Mouse (Mus musculus) hindbrain, embryonic 15.5 days (tissue): Measurements from ENCODE around the gene Olfr239. TPM values are rescaled to one million over a fixed set of nuclear protein-coding genes. Genes with fewer than 3 reads are reported as not detected.
"Not testable (repeated sequence)": the region's sequence is repeated elsewhere in the genome, so short reads cannot be mapped to it uniquely, and the experiment has no call there.

Experiments used
- ATAC-seq: fragments of 200-750 bp; cut with Nextera tagmentation; 2 replicates; pipeline ENCODE4 v1.8.0; 2017; ENCODE audit warnings: low read depth, moderate number of reproducible peaks, moderate TSS enrichment; ENCODE audit not compliant: low FRiP score
- H3K27ac ChIP-seq: fragments of 300-500 bp; sonication (generic); replicated peaks from 2 replicates; pipeline ENCODE4 v1.5.1; 2015; ENCODE audit warnings: mild to moderate bottlenecking, inconsistent platforms
- H3K27me3 ChIP-seq: fragments of 300-500 bp; sonication (generic); 2 replicates; pipeline ENCODE4 v1.6.1; 2015; ENCODE audit warnings: control low read depth, inconsistent platforms
- H3K36me3 ChIP-seq: fragments of 300-500 bp; sonication (generic); 2 replicates; pipeline ENCODE4 v1.6.1; 2015; ENCODE audit warnings: control low read depth, inconsistent platforms
- H3K4me1 ChIP-seq: fragments of 300-500 bp; sonication (generic); replicated peaks from 2 replicates; pipeline ENCODE4 v1.6.1; 2015; ENCODE audit warnings: control low read depth, inconsistent platforms
- H3K4me2 ChIP-seq: fragments of 300-500 bp; sonication (generic); 2 replicates; pipeline ENCODE4 v1.6.1; 2015; ENCODE audit warnings: moderate library complexity, mild to moderate bottlenecking, inconsistent platforms
- H3K4me3 ChIP-seq: fragments of 300-500 bp; sonication (generic); 2 replicates; pipeline ENCODE4 v1.5.1; 2015; ENCODE audit warnings: mild to moderate bottlenecking, inconsistent platforms
- H3K9ac ChIP-seq: fragments of 300-500 bp; sonication (generic); 2 replicates; pipeline ENCODE4 v1.6.1; 2015; ENCODE audit warnings: inconsistent platforms
- H3K9me3 ChIP-seq: fragments of 300-500 bp; sonication (generic); 2 replicates; pipeline ENCODE4 v1.6.1; 2016; ENCODE audit warnings: control low read depth, inconsistent platforms
- WGBS: fragments of 180-500 bp; shearing (Covaris S2); methylation state at CpG from one replicate; pipeline ENCODE4 v1.1.7; 2015; 5-methylcytosine and 5-hydroxymethylcytosine counted together
- polyA plus RNA-seq: library from polyadenylated mRNA; unstranded; fragments of >200 nt; fragmentation: Nextera tagmentation; extraction: Ambion mirVana; gene quantifications from 2 replicates; pipeline ENCODE4 v1.2.1, GENCODE M21; 2015

Gene Olfr239
- not detected in 2 replicates for polyA plus RNA-seq

- not testable (repeated sequence) for H3K27ac ChIP-seq, H3K36me3 ChIP-seq, ATAC-seq, H3K27me3 ChIP-seq, H3K4me1 ChIP-seq, H3K4me3 ChIP-seq, H3K4me2 ChIP-seq, H3K9ac ChIP-seq, H3K9me3 ChIP-seq
- no CpG with 5 or more reads among the region's 2 CpGs for WGBS
Observed at GRCm38 (mm10) chr17:33191002-33191401, at the start of gene Olfr239. Olfr239 (plus strand) TSS chr17:33191302.

GRCm38 (mm10) chr17:33168147-33168546 lies 23.0 kb upstream of the Olfr239 start, which contains the start of gene Olfr55:
Olfr55 (plus strand) TSS chr17:33168447.
- 80% methylated on average over 1 of the region's 1 CpGs for WGBS

GRCm38 (mm10) chr17:33221590-33221989 lies 30.5 kb downstream of the Olfr239 start, which contains the start of gene Olfr1564:
Olfr1564 (minus strand) TSS chr17:33221690.
- Histone ChIP-seq H3K9me3 (peaks cover 14% of the 10 kb centered on the region), H3K36me3 (no peaks in the 10 kb centered on the region), H3K4me1 (no peaks in the 10 kb centered on the region), H3K27me3 (no peaks in the 10 kb centered on the region), H3K9ac (no peak within 1 kb of the TSS), H3K4me2 (no peak within 1 kb of the TSS), H3K4me3 (no peak within 1 kb of the TSS), H3K27ac (no peak within 1 kb of the TSS)
- no peak for ATAC-seq
- 93% methylated on average over 2 of the region's 2 CpGs for WGBS

More at GRCm38 (mm10) chr17:33168147-33168546, 23.0 kb upstream of the Olfr239 start, which contains the start of gene Olfr55:
- H3K4me2 ChIP-seq, H3K36me3 ChIP-seq, H3K4me1 ChIP-seq, ATAC-seq, H3K9ac ChIP-seq, H3K27ac ChIP-seq, H3K9me3 ChIP-seq, H3K27me3 ChIP-seq, H3K4me3 ChIP-seq: not testable (repeated sequence)

DNA sequence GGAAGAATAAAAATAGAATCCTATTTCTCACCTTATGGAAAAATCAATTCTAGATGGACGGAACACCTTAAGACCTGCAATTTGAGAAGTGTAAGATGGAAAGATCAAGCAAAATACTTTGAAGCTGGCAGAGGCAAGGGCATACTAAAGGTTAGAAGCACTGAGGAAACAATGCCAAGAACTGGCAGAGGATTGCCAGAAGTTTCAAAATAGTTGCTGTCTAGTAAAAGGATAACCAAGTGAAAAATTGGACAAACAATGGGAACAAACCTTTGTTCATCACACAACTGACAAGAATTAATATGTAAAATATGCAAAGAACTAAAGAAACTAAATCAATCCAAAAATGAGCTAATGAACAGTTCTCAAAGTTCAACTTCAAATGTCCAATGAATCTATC lies 45.5 kb downstream of the Olfr239 start:
- not testable (repeated sequence) for H3K4me3 ChIP-seq, H3K27me3 ChIP-seq, H3K4me2 ChIP-seq, H3K9ac ChIP-seq, H3K4me1 ChIP-seq, ATAC-seq, H3K9me3 ChIP-seq, H3K27ac ChIP-seq
- 98% methylated on average over 1 of the region's 1 CpGs for WGBS
- H3K36me3 ChIP-seq = peaks cover 31% of the 10 kb centered on the region

Other genes with a start within 250 kb of the Olfr239 start
- 9.8 and 10.6 TPM in 2 replicates for gene Cyp4f13, start 243.9 kb upstream of the Olfr239 start, polyA plus RNA-seq
- 7.5 and 8.2 TPM in 2 replicates for gene Zfp472, start 225.5 kb upstream of the Olfr239 start, polyA plus RNA-seq
- gene Zfp952, start 198.2 kb upstream of the Olfr239 start, polyA plus RNA-seq = 18.3 and 19.1 TPM in 2 replicates
- gene Zfp763, start 157.9 kb upstream of the Olfr239 start, polyA plus RNA-seq = 23.9 and 26.1 TPM in 2 replicates
- not detected in 2 replicates for gene 4921501E09Rik, start 123.2 kb upstream of the Olfr239 start, polyA plus RNA-seq
- gene Zfp563, start 102.0 kb upstream of the Olfr239 start, polyA plus RNA-seq = 19.1 and 23.9 TPM in 2 replicates
- gene Morc2b, start 51.6 kb upstream of the Olfr239 start, polyA plus RNA-seq = 0.45 and 0.49 TPM in 2 replicates
- not detected in 2 replicates for gene Olfr55, start 22.9 kb upstream of the Olfr239 start, polyA plus RNA-seq
- 0.04 TPM in 2 replicates for gene Olfr1564, start 30.4 kb downstream of the Olfr239 start, polyA plus RNA-seq
- gene Zfp955a, start 63.8 kb downstream of the Olfr239 start, polyA plus RNA-seq = 22.3 and 22.4 TPM in 2 replicates
- gene Olfr63, start 73.4 kb downstream of the Olfr239 start, polyA plus RNA-seq = 0.03 and 0.05 TPM in 2 replicates
- gene Zfp955b, start 98.2 kb downstream of the Olfr239 start, polyA plus RNA-seq = 18.6 and 19.5 TPM in 2 replicates
- 13.1 and 13.7 TPM in 2 replicates for gene Zfp81, start 167.6 kb downstream of the Olfr239 start, polyA plus RNA-seq
- gene Zfp101, start 203.3 kb downstream of the Olfr239 start, polyA plus RNA-seq = 12.7 and 13.0 TPM in 2 replicates
- not detected in 2 replicates for gene Actl9, start 241.6 kb downstream of the Olfr239 start, polyA plus RNA-seq